Mouse (Mus musculus): ENCODE data around the gene Olfr905. TPM values are rescaled to one million over a fixed set of nuclear protein-coding genes. Genes with fewer than 3 reads are reported as not detected.

Gene Olfr905
- polyA plus RNA-seq, 1 experiment from 2014 or later: not detected

Other genes with a start within 250 kb of the Olfr905 start
- not detected in 2 replicates for gene Olfr143, start 218.3 kb upstream of the Olfr905 start, polyA plus RNA-seq (2015; fragmentation: Nextera tagmentation; extraction: Ambion mirVana)
- not detected in 2 replicates for gene Olfr895, start 203.3 kb upstream of the Olfr905 start, polyA plus RNA-seq (2015; fragmentation: Nextera tagmentation; extraction: Ambion mirVana)
- not detected in 2 replicates for gene Olfr896-ps1, start 180.0 kb upstream of the Olfr905 start, polyA plus RNA-seq (2015; fragmentation: Nextera tagmentation; extraction: Ambion mirVana)
- gene Olfr25, start 142.0 kb upstream of the Olfr905 start, polyA plus RNA-seq (2015; fragmentation: Nextera tagmentation; extraction: Ambion mirVana): not detected in 2 replicates
- not detected in 2 replicates for gene Olfr898, start 122.7 kb upstream of the Olfr905 start, polyA plus RNA-seq (2015; fragmentation: Nextera tagmentation; extraction: Ambion mirVana)
- gene Olfr250, start 104.2 kb upstream of the Olfr905 start, polyA plus RNA-seq (2015; fragmentation: Nextera tagmentation; extraction: Ambion mirVana): not detected in 2 replicates
- gene Olfr251, start 94.0 kb upstream of the Olfr905 start, polyA plus RNA-seq (2015; fragmentation: Nextera tagmentation; extraction: Ambion mirVana): not detected in 2 replicates
- gene Olfr147, start 69.4 kb upstream of the Olfr905 start, polyA plus RNA-seq (2015; fragmentation: Nextera tagmentation; extraction: Ambion mirVana): not detected in 2 replicates
- not detected in 2 replicates for gene Olfr901, start 41.7 kb upstream of the Olfr905 start, polyA plus RNA-seq (2015; fragmentation: Nextera tagmentation; extraction: Ambion mirVana)
- not detected in 2 replicates for gene Olfr902, start 23.5 kb upstream of the Olfr905 start, polyA plus RNA-seq (2015; fragmentation: Nextera tagmentation; extraction: Ambion mirVana)
- not detected in 2 replicates for gene Olfr904, start 8.0 kb upstream of the Olfr905 start, polyA plus RNA-seq (2015; fragmentation: Nextera tagmentation; extraction: Ambion mirVana)
- not detected in 2 replicates for gene Olfr906, start 16.0 kb downstream of the Olfr905 start, polyA plus RNA-seq (2015; fragmentation: Nextera tagmentation; extraction: Ambion mirVana)
- gene Olfr907, start 24.7 kb downstream of the Olfr905 start, polyA plus RNA-seq (2015; fragmentation: Nextera tagmentation; extraction: Ambion mirVana): not detected in 2 replicates
- gene Olfr911-ps1, start 50.5 kb downstream of the Olfr905 start, polyA plus RNA-seq (2015; fragmentation: Nextera tagmentation; extraction: Ambion mirVana): not detected in 2 replicates
- gene Olfr910, start 66.7 kb downstream of the Olfr905 start, polyA plus RNA-seq (2015; fragmentation: Nextera tagmentation; extraction: Ambion mirVana): not detected in 2 replicates
- not detected in 2 replicates for gene Olfr912, start 109.1 kb downstream of the Olfr905 start, polyA plus RNA-seq (2015; fragmentation: Nextera tagmentation; extraction: Ambion mirVana)
- gene Olfr913, start 121.7 kb downstream of the Olfr905 start, polyA plus RNA-seq (2015; fragmentation: Nextera tagmentation; extraction: Ambion mirVana): not detected in 2 replicates
- gene Olfr914, start 134.0 kb downstream of the Olfr905 start, polyA plus RNA-seq (2015; fragmentation: Nextera tagmentation; extraction: Ambion mirVana): not detected in 2 replicates
- gene Olfr916, start 188.8 kb downstream of the Olfr905 start, polyA plus RNA-seq (2015; fragmentation: Nextera tagmentation; extraction: Ambion mirVana): not detected in 2 replicates
- not detected in 2 replicates for gene Olfr917, start 194.7 kb downstream of the Olfr905 start, polyA plus RNA-seq (2015; fragmentation: Nextera tagmentation; extraction: Ambion mirVana)
- not detected in 2 replicates for gene Olfr918, start 203.5 kb downstream of the Olfr905 start, polyA plus RNA-seq (2015; fragmentation: Nextera tagmentation; extraction: Ambion mirVana)
- gene Olfr919, start 232.6 kb downstream of the Olfr905 start, polyA plus RNA-seq (2015; fragmentation: Nextera tagmentation; extraction: Ambion mirVana): not detected in 2 replicates
- 8.0 and 17.9 TPM in 2 replicates for gene Vwa5a, start 247.2 kb downstream of the Olfr905 start, polyA plus RNA-seq (2015; fragmentation: Nextera tagmentation; extraction: Ambion mirVana)

Measured in neural tube, embryonic 15.5 days (tissue).